Mouse (Mus musculus): ENCODE measurements around the gene St6galnac5.

Gene St6galnac5

GRCm38 (mm10) chr3:152950299-152950698 lies 31.7 kb downstream of the St6galnac5 start:
- no peak for DNase-seq (ENCODE audit: low spot score in 2 of 2)

- DNase-seq (ENCODE audit: low spot score in 2 of 2) = no peak
Observed at GRCm38 (mm10) chr3:152949233-152949777, 32.7 kb downstream of the St6galnac5 start.

- DNase-seq (ENCODE audit: low spot score in 2 of 2) = no peak
Observed at GRCm38 (mm10) chr3:152948556-152948955, 33.5 kb downstream of the St6galnac5 start.

- no peak for DNase-seq (ENCODE audit: low spot score in 2 of 2)
Observed at GRCm38 (mm10) chr3:152947031-152947640, 34.9 kb downstream of the St6galnac5 start.

- peak; percentile 62 to 68 for DNase-seq (ENCODE audit: low spot score in 2 of 2)
Observed at GRCm38 (mm10) chr3:152944766-152945165, 37.3 kb downstream of the St6galnac5 start.

- DNase-seq (ENCODE audit: low spot score in 2 of 2) = peak; percentile 81 to 82
Observed at GRCm38 (mm10) chr3:152942985-152943384, 39.1 kb downstream of the St6galnac5 start.

GRCm38 (mm10) chr3:152941671-152942070 lies 40.4 kb downstream of the St6galnac5 start:
- peak in 1 of 2 experiments; percentile 37 for DNase-seq (ENCODE audit: low spot score in 2 of 2)

GRCm38 (mm10) chr3:152936313-152936712 lies 45.7 kb downstream of the St6galnac5 start:
- no peak for DNase-seq (ENCODE audit: low spot score in 2 of 2)

GRCm38 (mm10) chr3:152933737-152934136 lies 48.3 kb downstream of the St6galnac5 start:
- DNase-seq (ENCODE audit: low spot score in 2 of 2) = no peak

GRCm38 (mm10) chr3:152932544-152932943 lies 49.5 kb downstream of the St6galnac5 start:
- DNase-seq (ENCODE audit: low spot score in 2 of 2) = no peak

- no peak for DNase-seq (ENCODE audit: low spot score in 2 of 2)
Observed at GRCm38 (mm10) chr3:152932096-152932495, 50.0 kb downstream of the St6galnac5 start.

- no peak for DNase-seq (ENCODE audit: low spot score in 2 of 2)
Observed at GRCm38 (mm10) chr3:152931354-152931753, 50.7 kb downstream of the St6galnac5 start.

GRCm38 (mm10) chr3:152929788-152930281 lies 52.2 kb downstream of the St6galnac5 start:
- DNase-seq (ENCODE audit: low spot score in 2 of 2) = peak; percentile 60 to 69

GRCm38 (mm10) chr3:152929256-152929787 lies 52.7 kb downstream of the St6galnac5 start:
- no peak for DNase-seq (ENCODE audit: low spot score in 2 of 2)

GRCm38 (mm10) chr3:152928287-152928975 lies 53.6 kb downstream of the St6galnac5 start:
- DNase-seq (ENCODE audit: low spot score in 2 of 2) = peak; percentile 30 to 47

GRCm38 (mm10) chr3:152926166-152926565 lies 55.9 kb downstream of the St6galnac5 start:
- no peak for DNase-seq (ENCODE audit: low spot score in 2 of 2)

- DNase-seq (ENCODE audit: low spot score in 2 of 2) = no peak
Observed at GRCm38 (mm10) chr3:152925364-152925763, 56.7 kb downstream of the St6galnac5 start.

- DNase-seq (ENCODE audit: low spot score in 2 of 2) = no peak
Observed at GRCm38 (mm10) chr3:152923530-152923929, 58.5 kb downstream of the St6galnac5 start.

- DNase-seq (ENCODE audit: low spot score in 2 of 2) = no peak
Observed at GRCm38 (mm10) chr3:152920365-152920764, 61.7 kb downstream of the St6galnac5 start.

- peak; percentile 27 to 32 for DNase-seq (ENCODE audit: low spot score in 2 of 2)
Observed at GRCm38 (mm10) chr3:152919101-152919500, 62.9 kb downstream of the St6galnac5 start.

- DNase-seq (ENCODE audit: low spot score in 2 of 2) = no peak
Observed at GRCm38 (mm10) chr3:152917579-152917978, 64.5 kb downstream of the St6galnac5 start.

GRCm38 (mm10) chr3:152914376-152914775 lies 67.7 kb downstream of the St6galnac5 start:
- DNase-seq (ENCODE audit: low spot score in 2 of 2) = no peak

GRCm38 (mm10) chr3:152913625-152914024 lies 68.4 kb downstream of the St6galnac5 start:
- no peak for DNase-seq (ENCODE audit: low spot score in 2 of 2)
